Mouse (Mus musculus) urinary bladder, adult 2 months (tissue): ENCODE data around the gene Ccdc57. TPM values are rescaled to one million over a fixed set of nuclear protein-coding genes. Genes with fewer than 3 reads are reported as not detected.
"Not testable (repeated sequence)": the region's sequence is repeated elsewhere in the genome, so short reads cannot be mapped to it uniquely, and the experiment has no call there.

ENCODE experiments used
- DNase-seq: peaks from one replicate; pipeline ENCODE4 v3.0.0; 2022; ENCODE audit warnings: low spot score
- polyA plus RNA-seq: library from polyadenylated mRNA; depleted of rRNA; stranded (reverse); fragments of >200 nt; gene quantifications from 2 replicates; pipeline ENCODE4 v1.2.3, GENCODE M21; 2012

Gene Ccdc57
- polyA plus RNA-seq, 1 experiment: 3.8 TPM

- DNase-seq: no peak
These were observed 29.4 kb downstream of the Ccdc57 start for GRCm38 (mm10) chr11:120903159-120903850.

GRCm38 (mm10) chr11:120902487-120903142, 30.1 kb downstream of the Ccdc57 start:
- DNase-seq: no peak

- no peak for DNase-seq
These were observed 30.8 kb downstream of the Ccdc57 start for GRCm38 (mm10) chr11:120901729-120902486.

GRCm38 (mm10) chr11:120900276-120901244, 32.1 kb downstream of the Ccdc57 start:
- DNase-seq: no peak

GRCm38 (mm10) chr11:120898114-120898548, 34.5 kb downstream of the Ccdc57 start:
- DNase-seq: no peak

GRCm38 (mm10) chr11:120895441-120895840, 37.2 kb downstream of the Ccdc57 start:
- DNase-seq: no peak

- DNase-seq: no peak
These were observed 38.3 kb downstream of the Ccdc57 start for GRCm38 (mm10) chr11:120894397-120894796.

GRCm38 (mm10) chr11:120889216-120889615, 43.5 kb downstream of the Ccdc57 start:
- DNase-seq: no peak

GRCm38 (mm10) chr11:120888718-120889117, 44.0 kb downstream of the Ccdc57 start:
- DNase-seq: no peak

- no peak for DNase-seq
These were observed 45.2 kb downstream of the Ccdc57 start for GRCm38 (mm10) chr11:120887502-120887901.

- no peak for DNase-seq
These were observed 46.2 kb downstream of the Ccdc57 start for GRCm38 (mm10) chr11:120886462-120886861.

- no peak for DNase-seq
These were observed 49.1 kb downstream of the Ccdc57 start for GRCm38 (mm10) chr11:120883601-120884000.

- no peak for DNase-seq
These were observed 49.7 kb downstream of the Ccdc57 start for GRCm38 (mm10) chr11:120882931-120883330.

- no peak for DNase-seq
These were observed 59.5 kb downstream of the Ccdc57 start for GRCm38 (mm10) chr11:120873206-120873605.

- no peak for DNase-seq
These were observed 61.2 kb downstream of the Ccdc57 start for GRCm38 (mm10) chr11:120871521-120871920.

- DNase-seq: no peak
These were observed 66.9 kb downstream of the Ccdc57 start for GRCm38 (mm10) chr11:120865816-120866215.

GRCm38 (mm10) chr11:120862819-120863218, 69.9 kb downstream of the Ccdc57 start:
- DNase-seq: no peak

- DNase-seq: not testable (repeated sequence)
These were observed 76.7 kb downstream of the Ccdc57 start for GRCm38 (mm10) chr11:120855938-120856337.

- no peak for DNase-seq
These were observed 78.9 kb downstream of the Ccdc57 start for GRCm38 (mm10) chr11:120853788-120854187.

- no peak for DNase-seq
These were observed 79.5 kb downstream of the Ccdc57 start for GRCm38 (mm10) chr11:120853158-120853557.
